Mouse (Mus musculus) brown adipose tissue, adult 24 weeks (tissue): ENCODE results near the gene Il27ra. TPM values are rescaled to one million over a fixed set of nuclear protein-coding genes. Genes with fewer than 3 reads are reported as not detected.

Source experiments
- polyA plus RNA-seq: library from polyadenylated mRNA; stranded (reverse); fragments of >200 nt; gene quantifications from 2 replicates; pipeline ENCODE4 v1.2.4, GENCODE M21; 2012; ENCODE audit not compliant: missing spikeins, insufficient read depth, insufficient read length

Il27ra gene
- polyA plus RNA-seq, 1 experiment = not detected

Other genes with a start within 250 kb of the Il27ra start
- 1.5 and 1.6 TPM in 2 replicates for gene Adgrl1, start 142.5 kb downstream of the Il27ra start, polyA plus RNA-seq
- 0.79 and 0.99 TPM in 2 replicates for gene Gm10644, start 87.4 kb downstream of the Il27ra start, polyA plus RNA-seq
- 3.3 and 3.8 TPM in 2 replicates for gene Asf1b, start 87.1 kb downstream of the Il27ra start, polyA plus RNA-seq
- gene Prkaca, start 69.6 kb downstream of the Il27ra start, polyA plus RNA-seq = 270 and 332 TPM in 2 replicates
- 12.0 and 12.4 TPM in 2 replicates for gene Samd1, start 44.9 kb downstream of the Il27ra start, polyA plus RNA-seq
- not detected in 2 replicates for gene 1700067K01Rik, start 41.1 kb downstream of the Il27ra start, polyA plus RNA-seq
- gene 2210011C24Rik, start 30.4 kb downstream of the Il27ra start, polyA plus RNA-seq = not detected in 2 replicates
- gene Palm3, start 21.1 kb downstream of the Il27ra start, polyA plus RNA-seq = not detected in 2 replicates
- not detected in 2 replicates for gene Rln3, start 2.4 kb upstream of the Il27ra start, polyA plus RNA-seq
- gene Gm10643, start 22.5 kb upstream of the Il27ra start, polyA plus RNA-seq = 1.7 and 2.2 TPM in 2 replicates
- gene Rfx1, start 24.2 kb upstream of the Il27ra start, polyA plus RNA-seq = 2.7 and 3.1 TPM in 2 replicates
- gene Dcaf15, start 62.2 kb upstream of the Il27ra start, polyA plus RNA-seq = 3.9 TPM in 2 replicates
- not detected in 2 replicates for gene Podnl1, start 83.4 kb upstream of the Il27ra start, polyA plus RNA-seq
- gene Cc2d1a, start 105.3 kb upstream of the Il27ra start, polyA plus RNA-seq = 6.8 and 7.1 TPM in 2 replicates
- gene 4930432K21Rik, start 105.4 kb upstream of the Il27ra start, polyA plus RNA-seq = 0.79 TPM in 1 of 2 replicates, not detected in the other
- gene Nanos3, start 142.6 kb upstream of the Il27ra start, polyA plus RNA-seq = not detected in 2 replicates
- 2.7 and 2.8 TPM in 2 replicates for gene Zswim4, start 194.5 kb upstream of the Il27ra start, polyA plus RNA-seq
- 245 and 259 TPM in 2 replicates for gene D8Ertd738e, start 207.1 kb upstream of the Il27ra start, polyA plus RNA-seq
- gene Mri1, start 214.7 kb upstream of the Il27ra start, polyA plus RNA-seq = 12.9 and 13.0 TPM in 2 replicates
- 6.9 and 8.5 TPM in 2 replicates for gene Ccdc130, start 227.8 kb upstream of the Il27ra start, polyA plus RNA-seq